Mouse (Mus musculus): ENCODE results near the gene Tmem131l. TPM values are rescaled to one million over a fixed set of nuclear protein-coding genes. Genes with fewer than 3 reads are reported as not detected.

Gene Tmem131l
- polyA plus RNA-seq, 1 experiment from 2014 or later, result 126 TPM

GRCm38 (mm10) chr3:83978497-83979410 lies 61.2 kb downstream of the Tmem131l start:
- DNase-seq (ENCODE audit: low spot score), result no peak

GRCm38 (mm10) chr3:83977817-83978216 lies 62.2 kb downstream of the Tmem131l start:
- DNase-seq (ENCODE audit: low spot score), result no peak

- no peak for DNase-seq (ENCODE audit: low spot score)
These were observed 63.8 kb downstream of the Tmem131l start for GRCm38 (mm10) chr3:83976161-83976560.

GRCm38 (mm10) chr3:83973339-83973738 lies 66.6 kb downstream of the Tmem131l start:
- DNase-seq (ENCODE audit: low spot score), result no peak

- DNase-seq (ENCODE audit: low spot score), result no peak
These were observed 69.3 kb downstream of the Tmem131l start for GRCm38 (mm10) chr3:83970629-83971028.

GRCm38 (mm10) chr3:83969081-83969480 lies 70.9 kb downstream of the Tmem131l start:
- DNase-seq (ENCODE audit: low spot score), result no peak

- DNase-seq (ENCODE audit: low spot score), result no peak
These were observed 72.2 kb downstream of the Tmem131l start for GRCm38 (mm10) chr3:83967791-83968190.

- DNase-seq (ENCODE audit: low spot score), result no peak
These were observed 74.6 kb downstream of the Tmem131l start for GRCm38 (mm10) chr3:83965333-83965732.

- DNase-seq (ENCODE audit: low spot score), result no peak
These were observed 76.3 kb downstream of the Tmem131l start for GRCm38 (mm10) chr3:83963705-83964104.

GRCm38 (mm10) chr3:83962571-83962970 lies 77.4 kb downstream of the Tmem131l start:
- DNase-seq (ENCODE audit: low spot score), result no peak

GRCm38 (mm10) chr3:83962076-83962475 lies 77.9 kb downstream of the Tmem131l start:
- no peak for DNase-seq (ENCODE audit: low spot score)

GRCm38 (mm10) chr3:83958951-83959681 lies 80.9 kb downstream of the Tmem131l start:
- DNase-seq (ENCODE audit: low spot score), result no peak

GRCm38 (mm10) chr3:83953879-83954278 lies 86.1 kb downstream of the Tmem131l start:
- DNase-seq (ENCODE audit: low spot score), result no peak

GRCm38 (mm10) chr3:83948801-83949200 lies 91.2 kb downstream of the Tmem131l start:
- no peak for DNase-seq (ENCODE audit: low spot score)

- DNase-seq (ENCODE audit: low spot score), result no peak
These were observed 92.3 kb downstream of the Tmem131l start for GRCm38 (mm10) chr3:83947476-83948245.

- peak; percentile 48 for DNase-seq (ENCODE audit: low spot score)
These were observed 93.1 kb downstream of the Tmem131l start for GRCm38 (mm10) chr3:83946848-83947247.

- no peak for DNase-seq (ENCODE audit: low spot score)
These were observed 96.3 kb downstream of the Tmem131l start for GRCm38 (mm10) chr3:83943691-83944090.

GRCm38 (mm10) chr3:83943212-83943611 lies 96.8 kb downstream of the Tmem131l start:
- no peak for DNase-seq (ENCODE audit: low spot score)

- no peak for DNase-seq (ENCODE audit: low spot score)
These were observed 98.1 kb downstream of the Tmem131l start for GRCm38 (mm10) chr3:83941921-83942320.

GRCm38 (mm10) chr3:83938871-83939270 lies 101.1 kb downstream of the Tmem131l start:
- DNase-seq (ENCODE audit: low spot score), result no peak

GRCm38 (mm10) chr3:83934514-83934913 lies 105.5 kb downstream of the Tmem131l start:
- no peak for DNase-seq (ENCODE audit: low spot score)
